Mouse (Mus musculus) liver, embryonic 13.5 days (tissue): ENCODE results near the gene Nfib. TPM values are rescaled to one million over a fixed set of nuclear protein-coding genes. Genes with fewer than 3 reads are reported as not detected.
A peak's percentile ranks its signal among the peaks of the same experiment; 100 is the strongest.

Source experiments
- ATAC-seq: fragments of 200-750 bp; cut with Nextera tagmentation; 2 replicates; pipeline ENCODE4 v1.8.0; 2017; ENCODE audit warnings: low read depth, mild to moderate bottlenecking, moderate number of reproducible peaks, moderate library complexity
- DNase-seq: peaks from one replicate; pipeline ENCODE4 v3.0.0; 2022
- H3K27ac ChIP-seq: fragments of 300-500 bp; sonication (generic); 2 replicates; pipeline ENCODE4 v1.5.1; 2015; ENCODE audit warnings: moderate library complexity, mild to moderate bottlenecking, inconsistent platforms
- H3K27me3 ChIP-seq: fragments of 300-500 bp; sonication (generic); 2 replicates; pipeline ENCODE4 v1.6.1; 2015; ENCODE audit warnings: mild to moderate bottlenecking, inconsistent platforms
- H3K36me3 ChIP-seq: fragments of 300-500 bp; sonication (generic); 2 replicates; pipeline ENCODE4 v1.6.1; 2015; ENCODE audit warnings: mild to moderate bottlenecking, inconsistent platforms
- H3K4me1 ChIP-seq: fragments of 300-500 bp; sonication (generic); replicated peaks from 2 replicates; pipeline ENCODE4 v1.6.1; 2015; ENCODE audit warnings: inconsistent platforms
- H3K4me2 ChIP-seq: fragments of 300-500 bp; sonication (generic); 2 replicates; pipeline ENCODE4 v1.6.1; 2015; ENCODE audit warnings: inconsistent platforms, mild to moderate bottlenecking, moderate library complexity
- H3K4me3 ChIP-seq: fragments of 300-500 bp; sonication (generic); replicated peaks from 2 replicates; pipeline ENCODE4 v1.5.1; 2015; ENCODE audit warnings: mild to moderate bottlenecking, inconsistent platforms
- H3K9ac ChIP-seq: fragments of 300-500 bp; sonication (generic); 2 replicates; pipeline ENCODE4 v1.6.1; 2015; ENCODE audit warnings: mild to moderate bottlenecking, inconsistent platforms
- H3K9me3 ChIP-seq: fragments of 300-500 bp; sonication (generic); replicated peaks from 2 replicates; pipeline ENCODE4 v1.6.1; 2016; ENCODE audit warnings: inconsistent platforms
- WGBS: fragments of 180-500 bp; shearing (Covaris S2); methylation state at CpG from one replicate; pipeline ENCODE4 v1.1.7; 2015; ENCODE audit not compliant: insufficient replicate concordance; 5-methylcytosine and 5-hydroxymethylcytosine counted together
- polyA plus RNA-seq: library from polyadenylated mRNA; unstranded; fragments of >200 nt; fragmentation: Nextera tagmentation; extraction: Ambion mirVana; gene quantifications from 2 replicates; pipeline ENCODE4 v1.2.1, GENCODE M21; 2015

Gene Nfib
- polyA plus RNA-seq, 1 experiment from 2014 or later = 4.9 TPM

DNA sequence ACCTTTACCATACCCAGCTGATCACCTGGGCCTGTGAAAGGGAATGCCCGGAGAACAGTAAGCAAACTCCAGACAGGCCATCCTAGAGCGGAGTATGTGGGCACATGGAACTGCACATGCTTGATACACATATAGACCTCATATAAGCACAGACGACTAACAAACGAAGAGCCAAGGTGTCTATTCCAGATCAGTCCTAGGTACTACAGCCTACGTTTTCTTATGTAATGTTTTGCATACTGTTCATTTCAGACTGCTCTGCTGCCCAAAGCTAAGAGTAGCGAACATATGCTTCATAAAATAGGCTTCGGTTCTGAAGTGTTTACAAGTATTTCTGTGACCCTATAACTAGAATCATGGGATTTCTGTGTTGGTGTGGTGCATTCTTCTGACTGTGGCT is 386.2 kb downstream of the Nfib start:
- no peak overlapping the region for H3K4me2 ChIP-seq
- H3K36me3 ChIP-seq = 0 out of 2 replicates have a peak, but pooled peaks cover 9% of the 10 kb centered on the region
- H3K27ac ChIP-seq = no peak overlapping the region
- ATAC-seq = no peak
- H3K9ac ChIP-seq = no peak overlapping the region
- no peak overlapping the region for H3K4me3 ChIP-seq
- H3K9me3 ChIP-seq = no peaks in the 10 kb centered on the region
- DNase-seq = no peak
- H3K27me3 ChIP-seq = no peaks in the 10 kb centered on the region
- no peaks in the 10 kb centered on the region for H3K4me1 ChIP-seq
- WGBS = 74% methylated on average over 7 of the region's 7 CpGs

DNA sequence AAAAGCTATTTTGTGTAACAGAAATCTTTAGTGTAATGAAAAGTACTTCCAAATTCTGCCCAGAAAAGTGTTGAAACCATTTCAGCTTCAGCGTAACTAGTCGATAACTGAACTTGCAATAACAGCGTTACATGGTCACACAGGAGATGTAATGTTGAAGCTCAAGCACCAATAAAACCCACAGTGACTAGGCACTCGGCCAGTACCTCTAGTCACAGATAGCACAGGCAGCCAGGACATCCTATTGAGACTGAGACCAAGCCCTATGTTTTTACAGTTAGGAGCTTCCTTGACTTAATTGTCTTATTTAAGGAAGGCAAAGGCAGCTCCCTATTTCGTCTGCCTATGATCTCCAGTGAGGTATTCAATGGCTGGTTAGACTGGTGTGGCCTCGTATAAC is 389.4 kb downstream of the Nfib start:
- DNase-seq (no peak), ATAC-seq (no peak)
- H3K9me3 ChIP-seq = no peaks in the 10 kb centered on the region
- no peak overlapping the region for H3K4me3 ChIP-seq
- no peak overlapping the region for H3K27ac ChIP-seq
- WGBS = 54% methylated on average over 6 of the region's 6 CpGs
- H3K36me3 ChIP-seq = no peaks in the 10 kb centered on the region
- H3K9ac ChIP-seq = no peak overlapping the region
- no peaks in the 10 kb centered on the region for H3K4me1 ChIP-seq
- no peaks in the 10 kb centered on the region for H3K27me3 ChIP-seq
- H3K4me2 ChIP-seq = no peak overlapping the region

DNA sequence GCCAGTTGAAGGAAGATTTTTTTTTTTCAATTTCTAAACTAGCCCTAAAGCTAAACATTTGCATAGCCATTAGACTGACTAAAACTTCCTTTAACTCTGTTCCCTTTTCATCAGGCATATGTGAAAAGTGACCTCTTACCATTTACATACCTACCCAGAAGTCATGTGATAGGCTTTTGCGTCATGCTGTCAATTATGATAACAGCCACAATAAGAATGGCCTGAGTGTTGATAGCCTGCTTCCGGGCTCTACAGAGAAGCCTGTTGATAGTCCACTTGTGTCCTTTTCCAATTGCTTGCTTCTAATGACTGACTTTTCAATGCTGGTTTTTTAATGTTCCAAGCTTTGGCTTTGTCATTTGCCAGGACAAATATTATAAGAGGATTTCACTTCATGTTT is 389.8 kb downstream of the Nfib start:
- Histone ChIP-seq H3K36me3 (no peaks in the 10 kb centered on the region), H3K27me3 (no peaks in the 10 kb centered on the region), H3K4me3 (no peak overlapping the region), H3K4me1 (no peaks in the 10 kb centered on the region), H3K27ac (no peak overlapping the region), H3K9me3 (no peaks in the 10 kb centered on the region), H3K9ac (no peak overlapping the region), H3K4me2 (no peak overlapping the region)
- DNase-seq = no peak
- ATAC-seq = no peak
- WGBS = 29% methylated on average over 2 of the region's 2 CpGs

DNA sequence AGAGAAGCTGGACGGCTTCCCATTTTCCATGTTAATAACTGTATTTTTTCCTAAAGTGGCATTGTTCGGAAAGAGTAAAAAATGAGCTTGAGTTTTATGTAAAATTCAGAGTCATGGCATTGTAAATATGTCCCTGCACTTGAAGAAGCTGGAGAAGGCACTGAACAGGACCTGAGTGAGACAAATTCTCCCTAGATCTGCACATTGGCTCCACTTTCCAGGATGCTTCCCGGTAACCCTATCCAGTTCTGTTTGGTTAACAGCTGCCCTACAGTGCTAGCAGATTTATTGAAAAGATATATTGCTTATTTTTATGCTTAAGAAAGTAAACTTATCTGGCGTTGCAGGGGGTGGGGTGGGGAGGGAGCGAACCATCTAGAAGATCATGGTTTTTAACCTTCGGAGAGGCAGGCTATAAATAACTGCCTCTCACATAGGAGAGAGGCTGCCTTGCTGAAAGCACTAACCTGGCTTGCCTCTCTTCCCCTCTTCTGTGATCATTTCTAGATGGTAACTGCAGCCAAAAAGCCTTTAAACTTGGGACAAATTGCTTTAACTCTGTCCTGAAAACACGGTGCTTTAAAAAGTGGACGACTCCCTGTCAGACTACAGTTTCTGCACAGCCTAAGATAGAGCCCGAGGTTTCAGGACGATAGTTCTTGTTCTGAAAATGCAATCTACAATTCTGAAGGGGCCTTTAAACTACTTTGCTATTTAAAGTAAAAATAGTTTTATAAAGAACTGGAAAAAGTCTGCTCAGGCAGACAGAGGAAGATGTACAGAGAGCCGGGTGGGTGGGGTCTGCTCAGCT is 394.4 kb downstream of the Nfib start:
- H3K36me3 ChIP-seq = 0 out of 2 replicates have a peak, but pooled peaks cover 4% of the 10 kb centered on the region
- no peak overlapping the region for H3K9ac ChIP-seq
- WGBS = 58% methylated on average over 11 of the region's 11 CpGs
- H3K9me3 ChIP-seq = no peaks in the 10 kb centered on the region
- no peak overlapping the region for H3K4me2 ChIP-seq
- no peak for DNase-seq
- no peaks in the 10 kb centered on the region for H3K27me3 ChIP-seq
- H3K27ac ChIP-seq = no peak overlapping the region
- no peak overlapping the region for H3K4me3 ChIP-seq
- H3K4me1 ChIP-seq = no peaks in the 10 kb centered on the region
- no peak for ATAC-seq

DNA sequence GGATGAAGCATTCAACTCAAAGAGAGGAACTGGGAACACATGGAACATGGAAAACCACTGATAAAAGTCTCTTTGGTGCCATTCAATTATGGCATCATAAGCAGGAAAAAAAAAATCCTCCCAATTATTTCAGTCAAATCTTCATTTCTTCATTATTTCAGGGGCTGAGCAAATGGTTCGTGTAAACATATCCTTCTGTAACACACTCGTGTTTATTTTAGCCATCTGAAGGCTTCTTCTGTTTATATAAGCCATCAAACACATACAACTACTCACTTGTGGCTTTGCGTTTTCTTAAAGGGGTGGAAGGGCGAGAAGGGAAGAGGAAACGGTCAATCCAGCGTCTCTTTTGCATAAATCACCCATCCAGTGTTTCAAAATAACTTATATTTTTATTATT is 399.5 kb downstream of the Nfib start:
- no peaks in the 10 kb centered on the region for H3K27me3 ChIP-seq
- no peak overlapping the region for H3K4me2 ChIP-seq
- ATAC-seq = no peak
- H3K4me3 ChIP-seq = no peak overlapping the region
- H3K9ac ChIP-seq = no peak overlapping the region
- 0 out of 2 replicates have a peak, but pooled peaks cover 4% of the 10 kb centered on the region for H3K36me3 ChIP-seq
- no peak overlapping the region for H3K27ac ChIP-seq
- 42% methylated on average over 6 of the region's 6 CpGs for WGBS
- DNase-seq = no peak
- no peaks in the 10 kb centered on the region for H3K9me3 ChIP-seq
- 0 out of 2 replicates have a peak, but pooled peaks cover 7% of the 10 kb centered on the region for H3K4me1 ChIP-seq

DNA sequence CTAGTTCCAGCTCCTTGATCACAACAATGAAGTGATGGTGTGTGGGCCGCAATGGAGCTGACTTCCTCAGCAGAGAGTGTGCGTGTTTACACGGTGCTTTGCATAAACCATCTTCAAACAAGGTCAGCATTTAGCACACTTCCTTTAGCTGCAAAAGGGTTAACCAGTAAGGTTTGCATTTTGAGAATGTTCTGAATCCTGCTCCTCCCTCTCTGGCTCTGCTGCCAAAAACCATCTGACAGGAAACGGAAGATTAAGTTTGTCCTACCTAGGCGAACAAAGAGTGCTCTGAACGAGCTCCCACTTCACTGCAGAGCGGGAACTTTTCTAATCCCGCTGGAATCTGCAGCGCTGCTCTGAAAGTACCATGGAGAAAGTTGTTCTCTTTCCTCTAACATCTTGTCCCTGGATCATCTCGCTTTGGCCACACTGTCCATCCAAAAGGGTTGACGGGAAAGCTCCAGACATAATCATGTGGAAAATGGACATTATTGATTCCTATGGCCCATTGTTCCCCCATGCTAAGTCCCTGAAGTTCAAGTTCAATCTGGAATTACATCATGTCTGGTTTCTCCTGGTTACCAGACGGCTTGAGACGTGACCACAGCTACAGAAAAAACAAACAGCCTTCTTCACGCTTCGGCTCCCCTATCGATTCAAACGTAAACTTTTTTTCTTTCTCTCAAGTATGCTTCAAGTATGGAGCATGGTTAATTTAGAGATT is 401.2 kb downstream of the Nfib start:
- Histone ChIP-seq H3K4me3 (no peak overlapping the region), H3K4me2 (no peak overlapping the region), H3K9me3 (no peaks in the 10 kb centered on the region), H3K9ac (no peak overlapping the region), H3K27me3 (no peaks in the 10 kb centered on the region), H3K36me3 (0 out of 2 replicates have a peak, but pooled peaks cover 4% of the 10 kb centered on the region), H3K27ac (peak overlapping the region; percentile 23), H3K4me1 (0 out of 2 replicates have a peak, but pooled peaks cover 7% of the 10 kb centered on the region)
- ATAC-seq (no peak), DNase-seq (no peak)
- WGBS = 33% methylated on average over 17 of the region's 17 CpGs

DNA sequence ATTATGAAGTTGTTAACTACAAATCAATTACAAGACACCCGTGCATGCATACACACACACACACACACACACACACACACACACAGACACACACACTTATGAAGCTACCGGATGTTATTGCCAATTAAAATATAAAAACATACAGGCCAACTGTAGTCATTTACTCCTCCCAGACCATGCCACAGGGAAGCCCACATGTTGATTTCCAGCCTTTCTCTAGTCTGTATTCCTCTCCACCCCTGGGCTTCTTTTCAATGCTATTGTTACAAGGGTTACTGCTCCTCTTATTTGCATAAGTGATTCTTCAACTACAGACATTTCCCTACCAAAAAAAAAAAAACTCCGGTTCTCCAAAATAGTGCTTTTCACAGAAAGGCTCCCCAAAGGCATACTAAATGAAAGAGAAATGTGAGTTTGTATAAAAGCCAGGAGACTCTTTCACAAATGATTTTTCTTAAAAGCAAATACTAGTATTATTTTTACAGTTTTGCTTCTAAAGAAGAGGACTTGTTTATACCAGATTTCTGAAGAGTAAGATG is 402.1 kb downstream of the Nfib start:
- 63% methylated on average over 3 of the region's 3 CpGs for WGBS
- Histone ChIP-seq H3K9me3 (no peaks in the 10 kb centered on the region), H3K27me3 (no peaks in the 10 kb centered on the region), H3K27ac (no peak overlapping the region), H3K4me2 (no peak overlapping the region), H3K9ac (no peak overlapping the region), H3K36me3 (0 out of 2 replicates have a peak, but pooled peaks cover 4% of the 10 kb centered on the region), H3K4me3 (no peak overlapping the region), H3K4me1 (0 out of 2 replicates have a peak, but pooled peaks cover 7% of the 10 kb centered on the region)
- no peak for DNase-seq
- ATAC-seq = no peak

DNA sequence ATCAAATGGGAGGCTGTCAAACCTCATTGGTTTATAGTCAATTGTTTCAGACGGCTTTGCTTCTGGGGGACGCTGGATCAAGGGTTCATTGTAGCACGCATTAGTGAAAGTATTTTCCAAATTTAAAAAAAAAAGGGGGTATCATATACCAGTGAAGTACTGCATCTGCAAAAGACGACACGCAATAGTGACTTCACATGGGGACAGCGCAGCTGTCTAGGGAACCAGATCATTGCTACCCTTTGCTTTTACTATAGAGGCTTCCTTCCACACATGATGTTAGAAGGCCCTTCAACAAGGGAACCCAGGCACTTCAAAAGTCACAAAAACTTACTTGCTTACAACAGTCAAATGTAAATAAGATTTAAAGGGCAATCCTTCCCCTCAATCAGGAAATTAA is 402.6 kb downstream of the Nfib start:
- Histone ChIP-seq H3K9ac (no peak overlapping the region), H3K36me3 (0 out of 2 replicates have a peak, but pooled peaks cover 3% of the 10 kb centered on the region), H3K4me2 (no peak overlapping the region), H3K4me1 (0 out of 2 replicates have a peak, but pooled peaks cover 7% of the 10 kb centered on the region), H3K4me3 (no peak overlapping the region), H3K27ac (no peak overlapping the region), H3K9me3 (no peaks in the 10 kb centered on the region), H3K27me3 (no peaks in the 10 kb centered on the region)
- DNase-seq (no peak), ATAC-seq (no peak)
- 77% methylated on average over 6 of the region's 6 CpGs for WGBS

DNA sequence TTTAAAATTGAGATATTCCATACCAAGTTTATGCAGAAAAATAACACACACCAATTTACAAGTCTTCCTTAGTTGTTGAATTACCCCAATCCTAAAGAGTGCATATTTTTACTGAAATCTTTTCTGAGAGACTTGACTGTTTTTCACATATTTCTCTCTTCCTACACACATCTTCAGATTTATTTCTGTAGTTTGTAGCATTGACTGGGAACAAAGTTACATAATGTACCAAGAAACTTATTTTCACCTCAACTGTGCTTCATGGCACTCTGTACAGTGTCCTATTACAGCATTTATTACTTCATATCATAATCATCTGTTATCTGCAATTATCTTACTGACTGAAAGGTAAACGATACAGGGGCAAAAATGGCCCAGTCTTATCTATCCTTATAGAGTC is 406.9 kb downstream of the Nfib start:
- Histone ChIP-seq H3K4me3 (no peak overlapping the region), H3K4me1 (no peaks in the 10 kb centered on the region), H3K4me2 (no peak overlapping the region), H3K27ac (no peak overlapping the region), H3K36me3 (0 out of 2 replicates have a peak, but pooled peaks cover 3% of the 10 kb centered on the region), H3K27me3 (no peaks in the 10 kb centered on the region), H3K9ac (no peak overlapping the region), H3K9me3 (no peaks in the 10 kb centered on the region)
- no peak for ATAC-seq
- DNase-seq = no peak
- WGBS = 54% methylated on average over 1 of the region's 1 CpGs

DNA sequence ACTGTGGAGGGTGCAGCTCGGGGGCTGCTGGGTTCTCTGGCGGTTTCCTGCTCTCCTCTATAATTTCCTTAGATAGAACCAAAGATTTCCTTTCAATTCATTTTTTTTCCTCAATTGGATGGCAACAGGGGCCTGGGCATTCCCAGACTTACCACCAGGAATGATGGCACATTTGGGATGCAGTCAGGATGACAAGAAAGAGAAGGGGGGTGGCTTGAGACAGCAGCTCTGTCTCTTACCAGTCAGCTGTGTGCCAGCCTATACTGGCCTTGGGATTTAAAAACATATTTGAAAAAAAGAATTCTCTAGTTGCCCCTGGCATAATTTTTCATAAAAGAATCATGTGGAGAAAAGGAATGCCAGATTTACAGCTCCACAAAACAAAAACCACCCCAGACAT is 408.0 kb downstream of the Nfib start:
- Histone ChIP-seq H3K4me3 (no peak overlapping the region), H3K36me3 (0 out of 2 replicates have a peak, but pooled peaks cover 3% of the 10 kb centered on the region), H3K9me3 (no peaks in the 10 kb centered on the region), H3K9ac (no peak overlapping the region), H3K4me2 (no peak overlapping the region), H3K27ac (no peak overlapping the region), H3K27me3 (no peaks in the 10 kb centered on the region), H3K4me1 (no peaks in the 10 kb centered on the region)
- ATAC-seq (no peak), DNase-seq (no peak)
- WGBS = 73% methylated on average over 2 of the region's 2 CpGs

DNA sequence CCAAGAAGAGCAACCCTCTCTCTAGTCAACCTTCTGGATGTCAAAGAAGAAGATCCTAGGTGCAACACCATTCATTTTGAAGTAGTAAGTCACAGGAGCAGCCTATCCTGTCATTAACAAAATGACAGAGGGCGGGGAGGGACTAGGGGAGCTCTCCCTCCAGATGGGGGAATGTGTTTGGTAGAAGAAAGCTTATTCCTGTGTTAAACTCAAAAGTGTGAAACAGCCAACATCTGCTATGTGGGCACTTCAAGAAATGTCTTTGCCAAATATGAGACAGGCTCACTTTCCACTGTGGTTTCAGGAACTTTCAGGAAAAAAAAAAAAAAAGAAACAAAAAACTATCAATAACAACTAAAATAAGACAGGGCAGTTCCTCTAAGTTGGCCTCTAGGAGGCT is 411.5 kb downstream of the Nfib start:
- ATAC-seq = no peak
- Histone ChIP-seq H3K27me3 (no peaks in the 10 kb centered on the region), H3K9ac (no peak overlapping the region), H3K9me3 (no peaks in the 10 kb centered on the region), H3K4me3 (no peak overlapping the region), H3K27ac (no peak overlapping the region), H3K4me1 (no peaks in the 10 kb centered on the region), H3K4me2 (no peak overlapping the region), H3K36me3 (0 out of 2 replicates have a peak, but pooled peaks cover 3% of the 10 kb centered on the region)
- WGBS = 43% methylated on average over 1 of the region's 1 CpGs
- no peak for DNase-seq
